Mouse (Mus musculus): ENCODE measurements around the gene Rab30. TPM values are rescaled to one million over a fixed set of nuclear protein-coding genes. Genes with fewer than 3 reads are reported as not detected.

Rab30 gene
- polyA plus RNA-seq, 1 experiment from 2014 or later, result 25.5 TPM

DNA sequence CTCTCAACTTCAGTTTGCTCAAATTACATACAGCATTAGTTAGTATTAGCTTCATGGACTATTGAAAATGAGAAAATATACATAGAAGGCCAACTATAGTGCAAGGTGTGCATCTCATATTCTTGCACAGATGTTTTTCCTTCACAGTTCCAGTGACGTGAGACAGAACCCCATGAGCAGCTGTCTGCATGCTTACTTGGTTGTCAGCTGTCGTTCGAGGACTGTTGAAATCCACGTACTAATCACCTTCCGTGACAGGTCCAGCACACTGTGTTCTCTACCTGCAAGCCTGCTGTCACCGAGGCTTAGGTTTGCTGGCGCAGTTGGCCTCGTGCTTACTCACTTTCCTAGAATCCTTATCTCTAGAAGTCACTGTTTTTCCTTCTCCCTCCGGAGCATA, 76.5 kb downstream of the Rab30 start:
- DNase-seq (ENCODE audit: low spot score) (no peak), ATAC-seq (ENCODE audit: insufficient read depth, low FRiP score, low TSS enrichment) (no peak)
- H3K27ac ChIP-seq (ENCODE audit: low read depth, low read length), result no peak overlapping the region
- no peaks in the 10 kb centered on the region for H3K4me1 ChIP-seq (ENCODE audit: control insufficient read depth, insufficient read depth, low read length)
- H3K27me3 ChIP-seq (ENCODE audit: control insufficient read depth, insufficient read depth, low read length), result no peaks in the 10 kb centered on the region
- no peak overlapping the region for H3K9ac ChIP-seq (ENCODE audit: low read length)
- H3K9me3 ChIP-seq (ENCODE audit: control insufficient read depth, low read length), result no peaks in the 10 kb centered on the region
- H3K36me3 ChIP-seq (ENCODE audit: control insufficient read depth, insufficient read depth, low read length), result no peaks in the 10 kb centered on the region
- 91% methylated on average over 9 of the region's 9 CpGs for WGBS
- no peak overlapping the region for H3K4me3 ChIP-seq (ENCODE audit: low read depth, low read length)
- H3K4me2 ChIP-seq (ENCODE audit: low read depth), result no peak overlapping the region

DNA sequence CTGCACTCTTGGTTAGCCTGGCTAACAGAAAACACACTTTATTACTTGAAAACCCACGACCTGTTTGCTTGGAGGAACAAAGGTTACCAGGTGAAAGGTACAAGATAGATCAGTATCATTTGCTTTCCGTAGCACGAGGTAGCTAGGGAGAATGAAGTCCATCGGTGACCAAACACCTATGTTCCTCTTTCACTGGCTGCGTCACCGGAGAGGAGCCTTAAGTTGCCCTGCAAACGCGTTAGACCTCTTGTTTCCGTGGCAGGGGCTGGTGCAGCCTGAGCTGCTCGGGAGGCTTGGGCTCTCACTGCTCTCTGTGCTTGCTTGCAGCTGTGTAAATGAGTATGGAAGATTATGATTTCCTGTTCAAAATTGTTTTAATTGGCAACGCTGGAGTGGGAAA, 78.3 kb downstream of the Rab30 start:
- Histone ChIP-seq H3K4me3 (ENCODE audit: low read depth, low read length) (no peak overlapping the region), H3K36me3 (ENCODE audit: control insufficient read depth, insufficient read depth, low read length) (no peaks in the 10 kb centered on the region), H3K4me2 (ENCODE audit: low read depth) (no peak overlapping the region), H3K27me3 (ENCODE audit: control insufficient read depth, insufficient read depth, low read length) (no peaks in the 10 kb centered on the region), H3K27ac (ENCODE audit: low read depth, low read length) (no peak overlapping the region), H3K9ac (ENCODE audit: low read length) (no peak overlapping the region), H3K4me1 (ENCODE audit: control insufficient read depth, insufficient read depth, low read length) (no peaks in the 10 kb centered on the region), H3K9me3 (ENCODE audit: control insufficient read depth, low read length) (no peaks in the 10 kb centered on the region)
- no peak for DNase-seq (ENCODE audit: low spot score)
- WGBS, result 89% methylated on average over 11 of the region's 11 CpGs
- ATAC-seq (ENCODE audit: insufficient read depth, low FRiP score, low TSS enrichment), result no peak

DNA sequence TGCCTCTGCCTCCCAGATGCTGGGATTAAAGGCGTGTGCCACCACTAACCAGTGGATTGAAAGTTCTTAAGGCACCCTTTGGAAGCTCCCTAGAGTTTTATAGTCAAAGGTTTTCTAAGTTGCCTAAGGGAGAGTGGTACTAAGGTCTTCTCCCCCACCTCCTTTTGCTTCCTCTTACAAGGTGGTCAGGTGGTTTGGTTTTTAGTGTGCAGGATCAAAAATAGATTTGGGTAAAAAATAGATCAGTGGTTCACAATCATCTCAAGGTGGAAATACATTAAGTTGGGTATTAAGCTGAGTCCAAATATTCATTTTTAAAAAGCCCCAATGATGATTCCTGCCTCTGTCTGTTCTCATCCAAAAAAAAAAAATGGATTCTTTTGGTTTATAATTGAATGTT, 79.0 kb downstream of the Rab30 start:
- no peak overlapping the region for H3K4me3 ChIP-seq (ENCODE audit: low read depth, low read length)
- H3K36me3 ChIP-seq (ENCODE audit: control insufficient read depth, insufficient read depth, low read length), result no peaks in the 10 kb centered on the region
- DNase-seq (ENCODE audit: low spot score) (no peak), ATAC-seq (ENCODE audit: insufficient read depth, low FRiP score, low TSS enrichment) (no peak)
- WGBS, result 77% methylated on average over 1 of the region's 1 CpGs
- no peak overlapping the region for H3K9ac ChIP-seq (ENCODE audit: low read length)
- H3K4me1 ChIP-seq (ENCODE audit: control insufficient read depth, insufficient read depth, low read length), result no peaks in the 10 kb centered on the region
- no peaks in the 10 kb centered on the region for H3K9me3 ChIP-seq (ENCODE audit: control insufficient read depth, low read length)
- no peak overlapping the region for H3K4me2 ChIP-seq (ENCODE audit: low read depth)
- no peak overlapping the region for H3K27ac ChIP-seq (ENCODE audit: low read depth, low read length)
- H3K27me3 ChIP-seq (ENCODE audit: control insufficient read depth, insufficient read depth, low read length), result no peaks in the 10 kb centered on the region

DNA sequence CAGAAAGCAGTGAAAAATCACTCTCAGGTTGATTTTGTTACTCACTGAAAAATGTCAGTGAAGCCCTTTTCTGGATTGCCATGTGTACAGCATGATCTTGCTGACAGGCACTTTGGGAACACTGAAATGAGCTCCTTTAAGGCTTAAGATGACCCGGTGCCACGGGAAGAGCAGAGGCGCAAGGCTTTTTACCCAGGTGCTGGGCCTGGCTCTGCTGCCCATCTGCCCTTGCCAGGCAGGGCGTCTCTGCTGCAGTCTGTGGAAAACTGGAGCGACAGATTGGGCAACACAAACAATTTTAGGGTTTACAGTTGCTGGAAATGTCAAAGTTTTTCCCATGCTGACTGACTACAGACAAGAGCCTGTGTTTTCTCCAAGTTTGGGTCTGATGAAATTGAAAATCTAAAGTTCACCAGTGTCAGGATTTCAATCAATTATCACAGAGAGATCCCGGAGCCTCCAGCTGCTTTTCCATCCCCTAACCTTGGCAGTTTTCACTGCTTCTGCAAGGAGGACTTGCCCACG, 79.6 kb downstream of the Rab30 start:
- WGBS, result 83% methylated on average over 7 of the region's 7 CpGs
- H3K9ac ChIP-seq (ENCODE audit: low read length), result no peak overlapping the region
- H3K9me3 ChIP-seq (ENCODE audit: control insufficient read depth, low read length), result no peaks in the 10 kb centered on the region
- ATAC-seq (ENCODE audit: insufficient read depth, low FRiP score, low TSS enrichment) (no peak), DNase-seq (ENCODE audit: low spot score) (no peak)
- H3K36me3 ChIP-seq (ENCODE audit: control insufficient read depth, insufficient read depth, low read length), result no peaks in the 10 kb centered on the region
- no peaks in the 10 kb centered on the region for H3K27me3 ChIP-seq (ENCODE audit: control insufficient read depth, insufficient read depth, low read length)
- H3K4me1 ChIP-seq (ENCODE audit: control insufficient read depth, insufficient read depth, low read length), result no peaks in the 10 kb centered on the region
- H3K4me2 ChIP-seq (ENCODE audit: low read depth), result no peak overlapping the region
- H3K4me3 ChIP-seq (ENCODE audit: low read depth, low read length), result no peak overlapping the region
- H3K27ac ChIP-seq (ENCODE audit: low read depth, low read length), result no peak overlapping the region

DNA sequence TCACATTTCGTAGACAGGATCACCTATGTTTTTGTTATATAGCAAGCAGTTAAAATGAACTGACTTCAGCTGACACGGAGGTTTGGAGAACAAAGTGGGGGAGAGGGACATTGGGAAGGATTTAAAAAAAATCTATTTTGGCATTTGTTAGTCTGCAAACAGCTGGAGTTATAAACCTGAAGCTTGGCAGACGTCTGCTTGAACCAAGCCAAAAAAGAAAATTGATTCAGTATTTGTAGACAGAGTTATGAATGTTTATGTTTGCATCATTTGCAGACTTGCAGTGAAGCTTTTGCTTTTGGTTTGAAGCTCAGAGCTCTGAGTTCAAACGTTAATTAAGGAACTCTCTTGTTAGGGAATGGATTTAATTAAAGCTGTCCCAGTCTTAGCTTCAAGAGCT, 80.5 kb downstream of the Rab30 start:
- ATAC-seq (ENCODE audit: insufficient read depth, low FRiP score, low TSS enrichment) (no peak), DNase-seq (ENCODE audit: low spot score) (no peak)
- Histone ChIP-seq H3K4me1 (ENCODE audit: control insufficient read depth, insufficient read depth, low read length) (no peaks in the 10 kb centered on the region), H3K9me3 (ENCODE audit: control insufficient read depth, low read length) (no peaks in the 10 kb centered on the region), H3K9ac (ENCODE audit: low read length) (no peak overlapping the region), H3K36me3 (ENCODE audit: control insufficient read depth, insufficient read depth, low read length) (no peaks in the 10 kb centered on the region), H3K4me2 (ENCODE audit: low read depth) (no peak overlapping the region), H3K4me3 (ENCODE audit: low read depth, low read length) (no peak overlapping the region), H3K27ac (ENCODE audit: low read depth, low read length) (no peak overlapping the region), H3K27me3 (ENCODE audit: control insufficient read depth, insufficient read depth, low read length) (no peaks in the 10 kb centered on the region)
- 73% methylated on average over 4 of the region's 4 CpGs for WGBS

DNA sequence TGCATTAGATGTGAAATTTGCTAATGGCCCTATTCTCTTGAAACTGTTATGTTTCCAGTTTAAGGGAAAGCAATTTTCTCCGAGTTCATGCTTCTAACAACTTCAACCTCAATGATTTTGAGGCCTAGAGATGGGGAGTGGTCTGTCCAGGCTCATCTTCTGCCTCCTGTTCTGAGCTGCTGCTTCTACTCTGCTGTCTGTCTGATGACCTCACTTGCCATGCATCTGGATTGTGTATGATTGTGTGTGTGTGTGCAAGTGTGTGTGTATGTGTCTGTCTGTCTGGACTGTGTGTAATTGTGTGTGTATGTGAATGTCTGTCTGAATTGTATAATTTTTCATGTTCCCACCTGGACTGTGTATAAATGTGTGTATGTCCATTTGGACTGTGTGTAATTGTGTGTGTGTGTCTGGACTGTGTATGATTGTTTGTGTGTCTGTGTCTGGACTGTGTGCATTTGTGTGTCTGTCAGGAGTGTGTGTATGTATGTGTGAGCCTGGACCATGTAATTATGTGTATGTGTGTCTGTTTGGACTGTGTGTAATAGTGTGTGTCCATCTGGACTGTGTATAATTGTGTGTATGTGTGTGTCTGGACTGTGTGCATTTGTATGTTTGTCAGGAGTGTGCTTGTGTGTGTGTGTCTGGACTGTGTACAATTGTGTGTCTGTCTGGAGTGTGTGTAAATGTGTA, 81.2 kb downstream of the Rab30 start:
- Histone ChIP-seq H3K36me3 (ENCODE audit: control insufficient read depth, insufficient read depth, low read length) (no peaks in the 10 kb centered on the region), H3K9me3 (ENCODE audit: control insufficient read depth, low read length) (no peaks in the 10 kb centered on the region), H3K4me3 (ENCODE audit: low read depth, low read length) (no peak overlapping the region), H3K4me1 (ENCODE audit: control insufficient read depth, insufficient read depth, low read length) (no peaks in the 10 kb centered on the region), H3K4me2 (ENCODE audit: low read depth) (no peak overlapping the region), H3K27ac (ENCODE audit: low read depth, low read length) (no peak overlapping the region), H3K9ac (ENCODE audit: low read length) (no peak overlapping the region), H3K27me3 (ENCODE audit: control insufficient read depth, insufficient read depth, low read length) (no peaks in the 10 kb centered on the region)
- ATAC-seq (ENCODE audit: insufficient read depth, low FRiP score, low TSS enrichment) (no peak), DNase-seq (ENCODE audit: low spot score) (no peak)
- 79% methylated on average over 1 of the region's 1 CpGs for WGBS

DNA sequence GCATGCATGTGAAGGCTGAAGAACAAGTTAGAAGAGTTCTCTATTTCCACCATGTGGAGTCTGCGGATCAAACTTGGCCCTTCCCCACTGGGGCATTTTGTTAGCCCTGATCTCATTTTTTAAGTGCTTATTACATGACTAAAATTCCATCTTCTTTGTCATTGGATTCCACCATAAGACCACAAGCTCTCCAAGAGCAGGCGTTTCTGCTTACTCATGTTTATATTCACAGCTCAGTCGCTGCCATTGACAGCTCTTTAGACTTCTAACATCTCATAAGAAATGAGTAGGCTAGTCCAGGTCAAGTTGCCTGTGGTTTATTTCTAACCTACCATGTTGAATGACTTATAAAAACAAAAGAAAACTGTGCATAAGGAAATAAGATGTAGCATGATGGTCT, 84.8 kb downstream of the Rab30 start:
- no peaks in the 10 kb centered on the region for H3K4me1 ChIP-seq (ENCODE audit: control insufficient read depth, insufficient read depth, low read length)
- no peak overlapping the region for H3K4me2 ChIP-seq (ENCODE audit: low read depth)
- DNase-seq (ENCODE audit: low spot score), result no peak
- no peak overlapping the region for H3K27ac ChIP-seq (ENCODE audit: low read depth, low read length)
- H3K9ac ChIP-seq (ENCODE audit: low read length), result no peak overlapping the region
- ATAC-seq (ENCODE audit: insufficient read depth, low FRiP score, low TSS enrichment), result no peak
- no peak overlapping the region for H3K4me3 ChIP-seq (ENCODE audit: low read depth, low read length)
- H3K9me3 ChIP-seq (ENCODE audit: control insufficient read depth, low read length), result no peaks in the 10 kb centered on the region
- WGBS, result 95% methylated on average over 3 of the region's 3 CpGs
- H3K36me3 ChIP-seq (ENCODE audit: control insufficient read depth, insufficient read depth, low read length), result no peaks in the 10 kb centered on the region
- no peaks in the 10 kb centered on the region for H3K27me3 ChIP-seq (ENCODE audit: control insufficient read depth, insufficient read depth, low read length)

DNA sequence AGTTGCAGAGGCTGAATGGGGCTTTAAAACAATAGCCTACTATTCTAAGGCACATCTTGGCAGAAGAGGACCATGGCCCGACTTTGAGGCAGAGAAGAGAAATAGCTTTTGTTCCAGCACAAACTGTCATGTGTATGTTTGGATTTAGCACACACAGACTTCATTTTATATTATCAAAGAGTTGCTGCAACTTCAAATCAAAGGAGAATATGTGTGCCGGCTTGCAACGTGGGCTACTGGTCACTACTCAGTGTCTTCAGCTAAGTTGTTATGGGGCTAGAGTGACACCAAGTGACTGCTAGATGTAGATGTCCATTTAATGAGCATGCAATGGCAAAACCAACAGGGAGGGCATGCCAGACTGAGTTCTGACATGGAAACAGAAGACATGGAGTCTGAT, 86.6 kb downstream of the Rab30 start:
- WGBS, result 69% methylated on average over 3 of the region's 3 CpGs
- Histone ChIP-seq H3K9ac (ENCODE audit: low read length) (no peak overlapping the region), H3K36me3 (ENCODE audit: control insufficient read depth, insufficient read depth, low read length) (no peaks in the 10 kb centered on the region), H3K4me3 (ENCODE audit: low read depth, low read length) (no peak overlapping the region), H3K27ac (ENCODE audit: low read depth, low read length) (no peak overlapping the region), H3K4me2 (ENCODE audit: low read depth) (no peak overlapping the region), H3K27me3 (ENCODE audit: control insufficient read depth, insufficient read depth, low read length) (no peaks in the 10 kb centered on the region), H3K4me1 (ENCODE audit: control insufficient read depth, insufficient read depth, low read length) (no peaks in the 10 kb centered on the region), H3K9me3 (ENCODE audit: control insufficient read depth, low read length) (no peaks in the 10 kb centered on the region)
- DNase-seq (ENCODE audit: low spot score), result no peak
- ATAC-seq (ENCODE audit: insufficient read depth, low FRiP score, low TSS enrichment), result no peak

DNA sequence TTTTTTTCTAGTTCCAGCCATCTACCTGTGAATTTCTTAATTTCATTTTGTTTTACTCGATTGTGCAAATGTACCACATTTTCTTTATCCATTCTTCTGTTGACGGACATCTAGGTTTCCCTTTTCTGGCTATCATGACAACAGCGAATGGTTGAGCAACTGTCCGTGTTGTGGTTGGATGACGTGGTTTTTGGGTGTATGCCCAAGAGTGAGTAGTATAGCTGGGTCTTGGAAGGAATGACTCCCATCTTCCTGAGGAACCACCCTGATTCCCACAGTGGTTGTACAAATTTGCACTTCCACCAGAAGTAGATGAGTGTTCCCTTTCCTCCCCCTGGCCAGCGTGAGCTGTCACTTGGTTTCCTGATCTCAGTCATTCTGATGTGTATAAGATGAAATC, 91.0 kb downstream of the Rab30 start:
- Histone ChIP-seq H3K9ac (ENCODE audit: low read length) (no peak overlapping the region), H3K4me3 (ENCODE audit: low read depth, low read length) (no peak overlapping the region), H3K4me2 (ENCODE audit: low read depth) (no peak overlapping the region), H3K27me3 (ENCODE audit: control insufficient read depth, insufficient read depth, low read length) (no peaks in the 10 kb centered on the region), H3K27ac (ENCODE audit: low read depth, low read length) (no peak overlapping the region), H3K4me1 (ENCODE audit: control insufficient read depth, insufficient read depth, low read length) (no peaks in the 10 kb centered on the region), H3K9me3 (ENCODE audit: control insufficient read depth, low read length) (no peaks in the 10 kb centered on the region), H3K36me3 (ENCODE audit: control insufficient read depth, insufficient read depth, low read length) (no peaks in the 10 kb centered on the region)
- DNase-seq (ENCODE audit: low spot score) (no peak), ATAC-seq (ENCODE audit: insufficient read depth, low FRiP score, low TSS enrichment) (no peak)
- 94% methylated on average over 6 of the region's 6 CpGs for WGBS

All from neural tube, embryonic 11.5 days (tissue).